Mouse (Mus musculus): ENCODE results near the gene Gm21118. TPM values are rescaled to one million over a fixed set of nuclear protein-coding genes. Genes with fewer than 3 reads are reported as not detected.
"Not testable (repeated sequence)": the region's sequence is repeated elsewhere in the genome, so short reads cannot be mapped to it uniquely, and the experiment has no call there.

Gm21118 gene
- polyA plus RNA-seq (2015; fragmentation: Nextera tagmentation; extraction: Ambion mirVana) = not detected in 2 replicates

DNA sequence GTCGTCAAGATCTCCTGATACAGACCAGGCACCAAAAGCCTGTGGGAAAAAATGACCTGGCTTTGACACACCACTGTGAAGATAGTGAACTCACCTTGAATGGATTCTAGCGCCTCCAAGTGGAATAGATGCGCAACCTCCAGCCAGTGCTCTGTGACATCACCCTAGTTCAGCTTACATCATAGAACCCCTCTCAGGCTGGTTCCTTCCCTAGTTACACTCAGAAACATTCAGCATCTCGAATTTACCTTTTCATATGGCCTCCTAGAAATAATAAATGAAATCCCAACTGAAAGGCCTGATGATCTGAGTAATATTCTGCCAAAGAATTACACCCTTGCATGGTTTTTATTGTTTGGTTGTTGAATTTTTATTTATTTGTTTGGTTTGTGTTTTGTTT is at the start of gene Gm21118:
Gene Gm21118 (minus strand): TSS at position 101 of the 400 bp plus-strand sequence.
- H3K36me3 ChIP-seq (ENCODE audit: control insufficient read depth, insufficient read depth, low read length); H3K4me2 ChIP-seq (ENCODE audit: low read depth, low read length); H3K27me3 ChIP-seq (replicated peaks; ENCODE audit: control insufficient read depth, insufficient read depth, low read length); ATAC-seq; H3K9me3 ChIP-seq (ENCODE audit: control insufficient read depth, low read length); H3K27ac ChIP-seq (ENCODE audit: low read length); H3K4me1 ChIP-seq (ENCODE audit: control insufficient read depth, insufficient read depth, low read length); H3K4me3 ChIP-seq (ENCODE audit: low read length); H3K9ac ChIP-seq (ENCODE audit: low read depth, low read length): not testable (repeated sequence)
- WGBS = no CpG with 5 or more reads among the region's 4 CpGs

GRCm38 (mm10) chrY:70303187-70303586 is 29.7 kb upstream of the Gm21118 start, which contains the start of the genes Gm29423 and Gm29644:
Gene Gm29423, minus strand, starts transcription at chrY:70303287.
Gene Gm29644, minus strand, starts transcription at chrY:70303343.
- no CpG with 5 or more reads among the region's 2 CpGs for WGBS
- not testable (repeated sequence) for H3K27me3 ChIP-seq (replicated peaks; ENCODE audit: control insufficient read depth, insufficient read depth, low read length); H3K36me3 ChIP-seq (ENCODE audit: control insufficient read depth, insufficient read depth, low read length); H3K4me3 ChIP-seq (ENCODE audit: low read length); H3K4me1 ChIP-seq (ENCODE audit: control insufficient read depth, insufficient read depth, low read length); ATAC-seq; H3K27ac ChIP-seq (ENCODE audit: low read length); H3K4me2 ChIP-seq (ENCODE audit: low read depth, low read length); H3K9ac ChIP-seq (ENCODE audit: low read depth, low read length); H3K9me3 ChIP-seq (ENCODE audit: control insufficient read depth, low read length)

Other genes with a start within 250 kb of the Gm21118 start
- not detected in 2 replicates for gene Gm29423, start 29.6 kb upstream of the Gm21118 start, polyA plus RNA-seq (2015; fragmentation: Nextera tagmentation; extraction: Ambion mirVana)
- gene Gm29644, start 29.7 kb upstream of the Gm21118 start, polyA plus RNA-seq (2015; fragmentation: Nextera tagmentation; extraction: Ambion mirVana) = not detected in 2 replicates
- not detected in 2 replicates for gene Gm20888, start 168.2 kb upstream of the Gm21118 start, polyA plus RNA-seq (2015; fragmentation: Nextera tagmentation; extraction: Ambion mirVana)